Mouse (Mus musculus) ES-E14 (cell line): ENCODE data around the gene Dlg5. TPM values are rescaled to one million over a fixed set of nuclear protein-coding genes. Genes with fewer than 3 reads are reported as not detected.

Experiments
- DNase-seq: peaks from one replicate; pipeline ENCODE4 v3.0.0-alpha.2; 2013; ENCODE audit warnings: low read depth, low spot score
- H3K27ac ChIP-seq: 2 replicates; pipeline ENCODE4 v1.5.1; 2012; ENCODE audit warnings: low read depth, mild to moderate bottlenecking, low read length, moderate library complexity, mixed read lengths; ENCODE audit not compliant: poor library complexity, insufficient read depth, severe bottlenecking
- H3K36me3 ChIP-seq: 2 replicates; pipeline ENCODE4 v1.6.1; 2012; ENCODE audit warnings: mild to moderate bottlenecking, low read length, moderate library complexity, mixed read lengths; ENCODE audit not compliant: control insufficient read depth, poor library complexity, insufficient read depth, severe bottlenecking
- H3K4me1 ChIP-seq, 2 experiments: fragments of 150-350 bp in 1 of 2; sonication (generic) in 1 of 2; 2 replicates each; pipeline ENCODE4 v1.6.1; 2012; ENCODE audit warnings: low read length in 2 of 2, mild to moderate bottlenecking in 1 of 2, mixed read lengths in 1 of 2; ENCODE audit not compliant: control insufficient read depth in 2 of 2, insufficient read depth in 2 of 2, poor library complexity in 1 of 2
- H3K4me3 ChIP-seq, 2 experiments: fragments of 150-350 bp in 1 of 2; sonication (generic) in 1 of 2; 2 replicates each; pipeline ENCODE4 v1.5.1; 2012; ENCODE audit warnings: low read length in 2 of 2, low read depth in 1 of 2, mild to moderate bottlenecking in 1 of 2, mixed read lengths in 1 of 2; ENCODE audit not compliant: insufficient read depth in 1 of 2, poor library complexity in 1 of 2, severe bottlenecking in 1 of 2
- H3K9ac ChIP-seq: 2 replicates; pipeline ENCODE4 v1.6.1; 2012; ENCODE audit warnings: low read depth, mild to moderate bottlenecking, low read length, mixed read lengths; ENCODE audit not compliant: poor library complexity, insufficient read depth, severe bottlenecking
- H3K9me3 ChIP-seq: fragments of 150-350 bp; sonication (generic); 2 replicates; pipeline ENCODE4 v1.6.1; 2012; ENCODE audit warnings: low read depth, mild to moderate bottlenecking, low read length; ENCODE audit not compliant: control insufficient read depth, insufficient read depth
- CHD2 ChIP-seq: IDR thresholded peaks from 2 replicates; pipeline ENCODE4 v1.6.1; 2014; ENCODE audit warnings: mild to moderate bottlenecking, low read depth, low read length, inconsistent platforms
- HCFC1 ChIP-seq: IDR thresholded peaks from 2 replicates; pipeline ENCODE4 v1.6.1; 2012; ENCODE audit warnings: low read length, inconsistent platforms, borderline replicate concordance; ENCODE audit not compliant: insufficient read depth
- MAFK ChIP-seq: IDR thresholded peaks from 2 replicates; pipeline ENCODE4 v1.6.1; 2014; ENCODE audit warnings: mild to moderate bottlenecking, low read depth, low read length, inconsistent platforms; ENCODE audit not compliant: insufficient read depth
- ZC3H11A ChIP-seq: IDR thresholded peaks from 2 replicates; pipeline ENCODE4 v1.6.1; 2012; ENCODE audit warnings: low read depth, mild to moderate bottlenecking, inconsistent platforms, low read length, borderline replicate concordance
- ZNF384 ChIP-seq: IDR thresholded peaks from 2 replicates; pipeline ENCODE4 v1.6.1; 2012; ENCODE audit warnings: low read depth, low read length, inconsistent platforms
- in situ Hi-C, 2 experiments: fragments of 600-800 bp; cut with MboI; formaldehyde crosslinking; loops; one replicate each; pipeline ENCODE4 v1.15.1; 2025; ENCODE audit warnings: low sequenced_read_pairs in 2 of 2, inconsistent platforms in 1 of 2; ENCODE audit not compliant: unreplicated experiment in 2 of 2
- total RNA-seq: library from RNA; depleted of rRNA; stranded (reverse); fragments of 300-350 nt; gene quantifications from 2 replicates; pipeline ENCODE4 v1.2.3, GENCODE M21; 2012

Dlg5 gene
- total RNA-seq, 1 experiment, result 17.5 TPM

DNA sequence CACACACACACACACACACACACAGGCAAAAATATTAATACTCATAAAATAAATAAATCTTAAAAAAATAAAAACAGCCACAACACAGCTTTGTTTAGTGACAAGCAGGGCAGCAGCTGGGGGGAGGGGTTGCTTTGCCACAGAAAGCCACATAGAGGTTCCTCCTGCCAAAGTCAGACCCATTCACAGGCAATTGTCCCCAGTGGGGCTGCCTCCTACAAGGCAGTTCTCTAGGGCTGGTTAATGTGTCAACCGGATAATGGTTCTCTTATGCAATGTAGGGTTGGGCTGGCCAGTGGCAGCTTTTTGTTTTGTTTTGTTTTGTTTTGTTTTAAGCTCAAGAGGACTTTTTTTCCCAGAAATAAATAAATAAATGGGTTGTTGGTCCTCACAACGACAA lies 11.3 kb downstream of the Dlg5 start:
- in situ Hi-C loops, result no loop called here
- TF ChIP-seq HCFC1 (no peak), CHD2 (no peak), ZNF384 (no peak), MAFK (no peak), ZC3H11A (no peak)
- Histone ChIP-seq H3K9me3 (no peaks in the 10 kb centered on the region), H3K36me3 (no peaks in the 10 kb centered on the region; the same call in 1 of the 2 replicates), H3K9ac (no peak overlapping the region), H3K27ac (no peak overlapping the region), H3K4me3 (no peak overlapping the region), H3K4me1 (peaks cover 13 to 28% of the 10 kb centered on the region in 2 experiments)
- DNase-seq, result no peak

DNA sequence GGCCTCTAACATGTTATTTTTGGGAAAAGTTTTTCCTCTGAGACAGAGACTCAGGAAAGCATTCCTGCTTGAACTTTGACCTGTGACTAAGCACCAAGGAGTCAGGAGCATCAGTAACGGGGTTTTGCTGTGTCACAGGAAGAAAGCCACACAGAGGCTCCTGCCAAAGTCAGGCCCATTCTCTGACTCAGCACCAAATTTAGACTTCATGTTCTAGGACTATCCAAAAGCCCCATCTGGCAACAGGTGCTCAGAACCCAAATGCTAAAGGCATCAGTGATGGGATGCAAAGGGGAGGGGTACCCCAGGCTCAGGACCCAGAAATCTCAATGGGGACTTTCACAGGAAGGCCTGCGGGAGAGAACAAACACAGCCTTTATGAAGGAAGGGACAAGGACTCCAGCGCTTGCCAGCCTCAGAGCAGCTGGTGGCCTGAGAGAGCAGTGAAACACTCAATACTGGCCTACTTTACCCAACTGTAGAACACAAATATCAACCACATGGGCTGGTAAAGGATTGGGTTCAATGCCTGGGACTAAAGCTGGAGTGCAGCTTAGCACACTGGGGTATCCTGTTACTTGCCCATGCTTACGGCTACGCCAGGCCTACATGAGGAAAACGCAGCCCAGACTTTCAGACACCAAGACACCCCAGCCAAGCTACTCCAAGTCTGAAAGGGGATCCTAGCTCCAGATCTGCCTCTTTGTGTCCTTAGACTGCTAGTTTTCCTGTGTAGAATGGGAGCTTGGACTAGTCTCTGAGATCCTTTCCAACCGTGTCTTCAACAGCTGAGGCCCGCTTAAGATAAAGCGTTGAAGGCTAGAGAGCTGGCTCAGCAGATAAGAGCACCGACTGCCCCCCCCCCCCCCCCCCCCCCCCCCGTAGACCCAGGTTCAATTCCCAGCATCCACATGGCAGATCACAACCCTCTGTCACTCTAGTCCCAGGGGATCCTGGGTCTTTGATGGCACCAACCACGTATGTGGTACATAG lies 12.8 kb downstream of the Dlg5 start:
- Histone ChIP-seq H3K4me1 (peaks cover 17 to 33% of the 10 kb centered on the region in 2 experiments), H3K9ac (no peak overlapping the region), H3K9me3 (no peaks in the 10 kb centered on the region), H3K36me3 (no peaks in the 10 kb centered on the region; the same call in 1 of the 2 replicates), H3K27ac (no peak overlapping the region; the same call in 1 of the 2 replicates), H3K4me3 (no peak overlapping the region)
- no peak for TF ChIP-seq CHD2
- TF ChIP-seq HCFC1, result no peak
- TF ChIP-seq ZNF384, result no peak
- TF ChIP-seq MAFK, result peak; percentile 88
- no peak for TF ChIP-seq ZC3H11A
- DNase-seq, result no peak
- in situ Hi-C loops, result no loop called here

DNA sequence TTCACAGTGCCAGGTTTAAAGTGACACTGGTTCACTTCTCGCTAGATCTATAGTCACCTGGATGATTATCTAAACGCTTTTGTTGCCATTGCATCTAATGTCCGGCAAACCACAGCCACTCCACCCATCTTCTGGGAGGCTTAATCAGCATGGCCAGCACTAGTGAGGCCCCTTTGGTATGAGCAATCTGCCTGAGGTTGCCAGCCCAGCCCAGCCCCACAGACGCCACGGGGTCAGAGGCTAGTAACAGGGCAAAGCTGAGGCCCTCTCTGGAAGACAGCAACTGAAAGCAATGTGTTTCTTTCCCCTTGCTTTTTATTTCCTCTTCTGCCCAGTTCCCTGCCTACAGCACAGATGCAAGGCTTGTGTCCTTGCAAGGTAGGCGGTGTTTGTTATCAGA lies 17.2 kb downstream of the Dlg5 start:
- peaks cover 16 to 24% of the 10 kb centered on the region in 2 experiments for H3K4me1 ChIP-seq
- no peak for DNase-seq
- in situ Hi-C loops, result no loop called here
- peak overlapping the region; percentile 31; the same call in 1 of the 2 replicates for H3K27ac ChIP-seq
- H3K4me3 ChIP-seq, result no peak overlapping the region
- TF ChIP-seq HCFC1 (no peak), ZC3H11A (no peak), ZNF384 (no peak), MAFK (no peak), CHD2 (no peak)
- H3K36me3 ChIP-seq, result no peaks in the 10 kb centered on the region
- no peak overlapping the region for H3K9ac ChIP-seq
- no peaks in the 10 kb centered on the region for H3K9me3 ChIP-seq

DNA sequence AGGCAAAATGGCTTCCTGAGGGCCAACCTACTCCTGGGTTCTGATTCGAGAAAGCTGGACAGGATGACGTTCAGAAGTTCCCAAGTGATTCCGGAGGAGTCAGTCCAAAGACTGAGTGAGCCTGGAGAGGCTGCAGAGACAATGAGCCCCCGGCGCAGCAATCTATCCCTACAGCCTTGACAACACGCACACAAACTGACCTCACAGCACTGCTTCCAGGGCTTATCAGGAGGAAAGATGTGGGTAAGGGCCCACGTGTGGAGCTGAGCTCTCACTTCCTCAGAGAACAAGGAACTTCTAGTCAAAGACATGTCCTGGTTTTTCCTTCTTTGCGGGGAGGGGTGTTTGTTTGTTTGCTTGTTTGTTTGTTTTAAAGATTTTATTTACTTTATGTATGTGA lies 18.7 kb downstream of the Dlg5 start:
- Histone ChIP-seq H3K9me3 (no peaks in the 10 kb centered on the region), H3K9ac (no peak overlapping the region), H3K27ac (no peak overlapping the region), H3K36me3 (no peaks in the 10 kb centered on the region; the same call in 1 of the 2 replicates), H3K4me3 (no peak overlapping the region), H3K4me1 (peaks cover 13 to 22% of the 10 kb centered on the region in 2 experiments; a peak in 3 of 4 replicates)
- in situ Hi-C loops, result no loop called here
- DNase-seq, result no peak
- TF ChIP-seq ZNF384, result no peak
- no peak for TF ChIP-seq ZC3H11A
- TF ChIP-seq CHD2, result no peak
- TF ChIP-seq HCFC1, result no peak
- TF ChIP-seq MAFK, result no peak
